9 mouse cellular contexts compared by ENCODE assay signal in genomic region chr2:27246712-27247486, GRCm38 (mm10). TPM values are rescaled to one million over a fixed set of nuclear protein-coding genes. Genes with fewer than 3 reads are reported as not detected.
DNase-seq lines count a peak whose midpoint lies in the region; ATAC-seq lines count a peak whose summit lies in the region.
"Had no signal": no experiment of that assay in that cellular context is flagged by ENCODE, and none has a peak within 500 bp of the region (broad histone marks: within the 10 kb centered on the region; RNA-seq: fewer than 3 reads in every experiment).

No protein-coding gene starts in this region.

- DNase-seq in forebrain, embryonic 14.5 days (ENCODE audit: low spot score): peak; percentile 55
- no peak for DNase-seq in forebrain, embryonic 11.5 days (ENCODE audit: low spot score)
- peak; percentile 96 for DNase-seq in fibroblast of lung, adult 2 months (ENCODE audit: low read depth)
- DNase-seq in kidney, postnatal 14 days: peak; percentile 97
- DNase-seq in liver, embryonic 13.5 days: peak; percentile 29
- peak; percentile 88 for DNase-seq in ovary, postnatal 36 days (ENCODE audit: low spot score)
- no peak for DNase-seq in thymus, postnatal 25 days

- no peak overlapping the region for H3K4me2 ChIP-seq in forebrain, embryonic 14.5 days (ENCODE audit: low read length)
- H3K4me2 ChIP-seq in forebrain, embryonic 11.5 days (ENCODE audit: low read depth, low read length, severe bottlenecking): no peak overlapping the region
- H3K4me2 ChIP-seq in heart, embryonic 16.5 days (ENCODE audit: low read depth, low read length): peak overlapping the region; percentile 51
- H3K4me2 ChIP-seq in liver, embryonic 13.5 days: peak overlapping the region; percentile 51
- H3K4me2 ChIP-seq: midbrain, embryonic 12.5 days had no signal

- WGBS in forebrain, embryonic 14.5 days: 52% methylated on average over 7 of the region's 7 CpGs
- 59% methylated on average over 7 of the region's 7 CpGs for WGBS in forebrain, embryonic 11.5 days
- whole genome bisulfite sequencing in heart, embryonic 16.5 days: 20% methylated on average over 7 of the region's 7 CpGs
- WGBS in liver, embryonic 13.5 days (ENCODE audit: insufficient replicate concordance): 24% methylated on average over 7 of the region's 7 CpGs

- no peak overlapping the region for H3K9ac ChIP-seq in forebrain, embryonic 14.5 days (ENCODE audit: low read length)
- no peak overlapping the region for H3K9ac ChIP-seq in forebrain, embryonic 11.5 days (ENCODE audit: low read length)
- peak overlapping the region; percentile 59 for H3K9ac ChIP-seq in heart, embryonic 16.5 days (ENCODE audit: low read length)
- H3K9ac ChIP-seq in liver, embryonic 13.5 days: peak overlapping the region; percentile 33; the same call in 1 of the 2 replicates
- H3K9ac ChIP-seq: midbrain, embryonic 12.5 days had no signal

- no peaks in the 10 kb centered on the region for H3K36me3 ChIP-seq in forebrain, embryonic 14.5 days (ENCODE audit: control insufficient read depth, insufficient read depth, low read length)
- H3K36me3 ChIP-seq in forebrain, embryonic 11.5 days (ENCODE audit: control insufficient read depth, insufficient read depth, low read length): no peaks in the 10 kb centered on the region
- H3K36me3 ChIP-seq in heart, embryonic 16.5 days (ENCODE audit: control insufficient read depth, insufficient read depth): no peaks in the 10 kb centered on the region
- no peaks in the 10 kb centered on the region for H3K36me3 ChIP-seq in liver, embryonic 13.5 days
- H3K36me3 ChIP-seq: midbrain, embryonic 12.5 days had no signal

- H3K27me3 ChIP-seq in forebrain, embryonic 14.5 days (replicated peaks; ENCODE audit: control insufficient read depth, insufficient read depth, low read length): no peaks in the 10 kb centered on the region
- H3K27me3 ChIP-seq in forebrain, embryonic 11.5 days (ENCODE audit: control insufficient read depth, insufficient read depth, low read length): no peaks in the 10 kb centered on the region
- no peaks in the 10 kb centered on the region for H3K27me3 ChIP-seq in heart, embryonic 16.5 days (ENCODE audit: control insufficient read depth, insufficient read depth, low read length)
- H3K27me3 ChIP-seq in liver, embryonic 13.5 days: no peaks in the 10 kb centered on the region
- H3K27me3 ChIP-seq: midbrain, embryonic 12.5 days had no signal

- no peak overlapping the region for H3K27ac ChIP-seq in forebrain, embryonic 14.5 days (ENCODE audit: low read depth, low read length)
- no peak overlapping the region for H3K27ac ChIP-seq in forebrain, embryonic 11.5 days (ENCODE audit: low read depth, low read length)
- peak overlapping the region; percentile 85 for H3K27ac ChIP-seq in heart, embryonic 16.5 days (ENCODE audit: low read length)
- H3K27ac ChIP-seq in liver, embryonic 13.5 days: peak overlapping the region; percentile 80
- H3K27ac ChIP-seq: midbrain, embryonic 12.5 days had no signal

- no peak overlapping the region for H3K4me3 ChIP-seq in forebrain, embryonic 14.5 days (ENCODE audit: low read depth, low read length)
- H3K4me3 ChIP-seq in forebrain, embryonic 11.5 days (ENCODE audit: low read depth, low read length): no peak overlapping the region
- peak overlapping the region; percentile 9 for H3K4me3 ChIP-seq in heart, embryonic 16.5 days (ENCODE audit: low read length)
- peak overlapping the region; percentile 28 for H3K4me3 ChIP-seq in liver, embryonic 13.5 days (replicated peaks)
- H3K4me3 ChIP-seq: midbrain, embryonic 12.5 days had no signal

- no peaks in the 10 kb centered on the region for H3K9me3 ChIP-seq in forebrain, embryonic 14.5 days (replicated peaks; ENCODE audit: control insufficient read depth, low read length)
- H3K9me3 ChIP-seq in forebrain, embryonic 11.5 days (ENCODE audit: control insufficient read depth, low read length): no peaks in the 10 kb centered on the region
- H3K9me3 ChIP-seq in heart, embryonic 16.5 days (replicated peaks; ENCODE audit: control insufficient read depth, low read length): no peaks in the 10 kb centered on the region
- no peaks in the 10 kb centered on the region for H3K9me3 ChIP-seq in liver, embryonic 13.5 days (replicated peaks)
- H3K9me3 ChIP-seq: midbrain, embryonic 12.5 days had no signal

- H3K4me1 ChIP-seq in forebrain, embryonic 14.5 days (ENCODE audit: control insufficient read depth, insufficient read depth, low read length): no peaks in the 10 kb centered on the region
- H3K4me1 ChIP-seq in forebrain, embryonic 11.5 days (replicated peaks; ENCODE audit: control insufficient read depth, insufficient read depth, low read length): no peaks in the 10 kb centered on the region
- peaks cover 20% of the 10 kb centered on the region for H3K4me1 ChIP-seq in heart, embryonic 16.5 days (ENCODE audit: control insufficient read depth, insufficient read depth, low read length)
- H3K4me1 ChIP-seq in liver, embryonic 13.5 days (replicated peaks): peaks cover 12% of the 10 kb centered on the region
- H3K4me1 ChIP-seq: midbrain, embryonic 12.5 days had no signal

- ATAC-seq in forebrain, embryonic 14.5 days: peak; percentile 61; the same call in 1 of the 2 replicates
- no peak for ATAC-seq in forebrain, embryonic 11.5 days (replicated peaks; ENCODE audit: low FRiP score)
- ATAC-seq in heart, embryonic 16.5 days (replicated peaks; ENCODE audit: extremely low read depth, insufficient read depth, low FRiP score): peak; percentile 91
- peak; percentile 82 for ATAC-seq in liver, embryonic 13.5 days (ENCODE audit: low read depth)

RNA-seq across cellular contexts. Expression of gene Sardh, which starts 1.2 kb away (rescaled TPM):
- 4.2 and 4.7 TPM in 2 replicates for polyA plus RNA-seq in forebrain, embryonic 14.5 days (2014; fragmentation: Nextera tagmentation; extraction: Ambion mirVana)
- 3.2 and 6.0 TPM in 2 replicates for polyA plus RNA-seq in forebrain, embryonic 11.5 days (2014; fragmentation: Nextera tagmentation; extraction: Ambion mirVana)
- polyA plus RNA-seq in heart, embryonic 16.5 days (2015; fragmentation: Nextera tagmentation; extraction: Ambion mirVana): 19.3 and 24.5 TPM in 2 replicates
- polyA plus RNA-seq in liver, embryonic 13.5 days (2015; fragmentation: Nextera tagmentation; extraction: Ambion mirVana): 36.1 and 40.3 TPM in 2 replicates

Comparison
In these comparisons a context has a peak if more than half of its experiments do, and no peak if none do; other contexts are left out.
1. DNase-seq: peak in forebrain, embryonic 14.5 days (single experiment), fibroblast of lung, adult 2 months (single experiment), kidney, postnatal 14 days (single experiment), liver, embryonic 13.5 days (single experiment) and ovary, postnatal 36 days (single experiment); none in forebrain, embryonic 11.5 days (single experiment) and thymus, postnatal 25 days (single experiment).
2. H3K27ac ChIP-seq: peak in heart, embryonic 16.5 days (single experiment) and liver, embryonic 13.5 days (single experiment); none in forebrain, embryonic 14.5 days (single experiment) and forebrain, embryonic 11.5 days (single experiment).
3. H3K4me2 ChIP-seq: peak in heart, embryonic 16.5 days (single experiment) and liver, embryonic 13.5 days (single experiment); none in forebrain, embryonic 14.5 days (single experiment) and forebrain, embryonic 11.5 days (single experiment).
4. H3K4me3 ChIP-seq: peak in heart, embryonic 16.5 days (single experiment) and liver, embryonic 13.5 days (single experiment); none in forebrain, embryonic 14.5 days (single experiment) and forebrain, embryonic 11.5 days (single experiment).
5. H3K9ac ChIP-seq: peak in heart, embryonic 16.5 days (single experiment) and liver, embryonic 13.5 days (single experiment); none in forebrain, embryonic 14.5 days (single experiment) and forebrain, embryonic 11.5 days (single experiment).